Mouse (Mus musculus): ENCODE data around the gene Gabra1. TPM values are rescaled to one million over a fixed set of nuclear protein-coding genes. Genes with fewer than 3 reads are reported as not detected.
A peak's percentile ranks its signal among the peaks of the same experiment; 100 is the strongest.

Gene Gabra1
- 0.84 and 3.2 TPM in 2 replicates for polyA plus RNA-seq (2016; fragmentation: Nextera tagmentation; extraction: Ambion mirVana)

DNA sequence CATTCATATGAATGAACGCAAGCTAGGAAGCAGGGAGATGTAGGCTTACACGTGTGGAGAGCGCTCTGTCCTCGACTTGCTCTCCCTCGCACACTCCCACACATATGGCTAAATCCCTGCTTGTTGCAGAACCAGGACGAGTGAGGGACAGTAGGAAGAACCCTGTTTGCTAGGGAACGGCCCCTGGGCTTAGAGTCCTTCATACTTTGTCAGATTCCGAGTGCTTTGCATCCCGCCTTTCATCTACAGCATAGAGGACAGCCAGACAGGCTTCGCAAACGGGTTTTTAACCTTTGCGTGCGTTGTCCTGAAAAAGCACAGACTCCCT is at the start of gene Gabra1:
Gene Gabra1 (minus strand): TSS at position 106 of the 328 bp plus-strand sequence.
- 1% methylated on average over 13 of the region's 13 CpGs for WGBS
- H3K27ac ChIP-seq (replicated peaks): peak within 1 kb of the TSS; percentile 82
- peak; percentile 48 for DNase-seq (ENCODE audit: low spot score)

GRCm38 (mm10) chr11:42181973-42182824 is 531 bp downstream of the Gabra1 start:
- no peaks in the 10 kb centered on the region for H3K36me3 ChIP-seq
- H3K27me3 ChIP-seq (ENCODE audit: low read depth, poor library complexity, severe bottlenecking): peaks cover 45% of the 10 kb centered on the region
- WGBS: under 1% methylated on average over 35 of the region's 35 CpGs
- no peaks in the 10 kb centered on the region for H3K9me3 ChIP-seq (replicated peaks)
- DNase-seq (ENCODE audit: low spot score): peak; percentile 64
- peak overlapping the region; percentile 82 for H3K27ac ChIP-seq (replicated peaks)
- peaks cover 16% of the 10 kb centered on the region for H3K4me1 ChIP-seq
- H3K4me3 ChIP-seq: peak overlapping the region; percentile 67

More for the DNA sequence above, at the start of gene Gabra1:
- H3K36me3 ChIP-seq: no peaks in the 10 kb centered on the region
- H3K4me3 ChIP-seq: peak within 1 kb of the TSS; percentile 67
- no peaks in the 10 kb centered on the region for H3K9me3 ChIP-seq (replicated peaks)
- peaks cover 45% of the 10 kb centered on the region for H3K27me3 ChIP-seq (ENCODE audit: low read depth, poor library complexity, severe bottlenecking)
- peaks cover 16% of the 10 kb centered on the region for H3K4me1 ChIP-seq

- no peak overlapping the region for H3K27ac ChIP-seq (replicated peaks)
- H3K4me1 ChIP-seq: peaks cover 16% of the 10 kb centered on the region
- peak overlapping the region; percentile 67 for H3K4me3 ChIP-seq
- no peaks in the 10 kb centered on the region for H3K36me3 ChIP-seq
- peaks cover 45% of the 10 kb centered on the region for H3K27me3 ChIP-seq (ENCODE audit: low read depth, poor library complexity, severe bottlenecking)
- 23% methylated on average over 5 of the region's 5 CpGs for WGBS
- peak; percentile 38 for DNase-seq (ENCODE audit: low spot score)
- H3K9me3 ChIP-seq (replicated peaks): no peaks in the 10 kb centered on the region
Observed at GRCm38 (mm10) chr11:42181426-42181825, 1.3 kb downstream of the Gabra1 start.

- Histone ChIP-seq H3K36me3 (no peaks in the 10 kb centered on the region), H3K4me1 (peaks cover 16% of the 10 kb centered on the region), H3K27me3 (ENCODE audit: low read depth, poor library complexity, severe bottlenecking) (peaks cover 45% of the 10 kb centered on the region), H3K9me3 (replicated peaks) (no peaks in the 10 kb centered on the region), H3K27ac (replicated peaks) (no peak overlapping the region), H3K4me3 (no peak overlapping the region)
- 86% methylated on average over 5 of the region's 5 CpGs for WGBS
- DNase-seq (ENCODE audit: low spot score): no peak
Observed at GRCm38 (mm10) chr11:42179535-42179934, 3.2 kb downstream of the Gabra1 start.

DNA sequence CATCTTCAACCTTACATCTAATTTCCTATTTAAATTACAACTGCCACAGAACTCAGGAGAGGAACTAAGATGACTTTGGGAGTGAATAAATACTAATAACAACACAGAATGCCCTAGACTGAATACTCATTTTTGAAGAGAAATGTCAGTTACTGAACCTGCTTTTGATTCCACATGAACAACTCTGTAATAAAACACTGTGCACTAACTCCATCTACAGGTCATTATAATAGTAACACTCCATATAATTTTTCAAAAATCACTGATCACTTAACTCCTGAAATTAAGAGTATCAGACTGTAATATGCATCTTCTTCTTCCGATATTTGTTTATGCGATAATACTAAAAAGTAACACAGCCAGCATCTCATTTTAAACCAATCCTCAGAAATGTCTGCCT is 4.4 kb downstream of the Gabra1 start:
- Histone ChIP-seq H3K27me3 (ENCODE audit: low read depth, poor library complexity, severe bottlenecking) (peaks cover 37% of the 10 kb centered on the region), H3K4me3 (no peak overlapping the region), H3K9me3 (replicated peaks) (no peaks in the 10 kb centered on the region), H3K27ac (replicated peaks) (no peak overlapping the region), H3K36me3 (no peaks in the 10 kb centered on the region), H3K4me1 (peaks cover 15% of the 10 kb centered on the region)
- DNase-seq (ENCODE audit: low spot score): no peak
- WGBS: 87% methylated on average over 2 of the region's 2 CpGs

DNA sequence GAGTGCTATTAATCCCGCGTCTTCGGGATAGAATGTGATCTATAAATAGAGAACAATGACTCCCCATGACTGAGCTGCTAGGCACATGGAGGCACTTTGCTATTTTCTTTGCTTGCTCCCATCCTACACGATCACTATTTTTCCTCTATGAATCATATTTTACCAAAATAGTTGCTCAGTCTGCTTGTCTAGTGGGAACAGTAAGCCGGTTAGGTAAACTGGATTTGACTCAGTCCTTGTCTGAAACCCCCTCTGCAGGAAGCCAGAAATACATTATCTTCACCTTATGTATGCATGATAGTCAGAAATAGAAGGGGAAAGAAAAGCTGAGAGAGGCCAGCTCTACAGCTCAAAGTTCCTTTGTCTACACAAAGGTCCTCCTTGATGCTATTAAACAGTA is 31.3 kb downstream of the Gabra1 start:
- Histone ChIP-seq H3K27me3 (ENCODE audit: low read depth, poor library complexity, severe bottlenecking) (no peaks in the 10 kb centered on the region), H3K9me3 (replicated peaks) (no peaks in the 10 kb centered on the region), H3K4me1 (no peaks in the 10 kb centered on the region), H3K36me3 (no peaks in the 10 kb centered on the region), H3K4me3 (no peak overlapping the region), H3K27ac (replicated peaks) (no peak overlapping the region)
- no peak for DNase-seq (ENCODE audit: low spot score)
- 93% methylated on average over 5 of the region's 5 CpGs for WGBS

DNA sequence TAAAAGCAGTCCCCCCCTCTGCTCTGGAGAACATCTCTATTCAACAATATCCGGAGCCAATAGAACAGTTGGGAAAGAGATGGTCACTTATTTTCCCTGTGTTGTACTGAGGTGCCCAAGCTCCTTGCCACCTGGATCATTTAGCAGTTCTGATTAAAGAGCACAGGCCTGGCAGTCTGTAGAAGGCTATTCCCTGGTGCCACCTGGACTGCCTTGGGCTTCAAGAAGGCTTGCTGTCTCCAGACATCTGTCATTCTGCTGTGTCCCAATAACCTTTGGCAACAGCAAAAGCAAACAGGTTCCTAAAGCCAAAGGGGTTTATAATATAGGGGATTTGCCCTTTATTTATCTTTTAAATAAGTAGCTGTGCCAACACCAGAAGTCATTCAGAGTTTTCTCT is 65.8 kb downstream of the Gabra1 start:
- H3K9me3 ChIP-seq (replicated peaks): no peaks in the 10 kb centered on the region
- H3K4me1 ChIP-seq: no peaks in the 10 kb centered on the region
- no peaks in the 10 kb centered on the region for H3K36me3 ChIP-seq
- H3K4me3 ChIP-seq: no peak overlapping the region
- H3K27me3 ChIP-seq (ENCODE audit: low read depth, poor library complexity, severe bottlenecking): no peaks in the 10 kb centered on the region
- no peak for DNase-seq (ENCODE audit: low spot score)
- H3K27ac ChIP-seq (replicated peaks): no peak overlapping the region
- 96% methylated on average over 1 of the region's 1 CpGs for WGBS

GRCm38 (mm10) chr11:42110051-42110450 is 72.7 kb downstream of the Gabra1 start:
- Histone ChIP-seq H3K4me1 (no peaks in the 10 kb centered on the region), H3K36me3 (no peaks in the 10 kb centered on the region), H3K9me3 (replicated peaks) (no peaks in the 10 kb centered on the region), H3K4me3 (no peak overlapping the region), H3K27ac (replicated peaks) (no peak overlapping the region), H3K27me3 (ENCODE audit: low read depth, poor library complexity, severe bottlenecking) (no peaks in the 10 kb centered on the region)
- DNase-seq (ENCODE audit: low spot score): no peak
- WGBS: 63% methylated on average over 1 of the region's 1 CpGs

DNA sequence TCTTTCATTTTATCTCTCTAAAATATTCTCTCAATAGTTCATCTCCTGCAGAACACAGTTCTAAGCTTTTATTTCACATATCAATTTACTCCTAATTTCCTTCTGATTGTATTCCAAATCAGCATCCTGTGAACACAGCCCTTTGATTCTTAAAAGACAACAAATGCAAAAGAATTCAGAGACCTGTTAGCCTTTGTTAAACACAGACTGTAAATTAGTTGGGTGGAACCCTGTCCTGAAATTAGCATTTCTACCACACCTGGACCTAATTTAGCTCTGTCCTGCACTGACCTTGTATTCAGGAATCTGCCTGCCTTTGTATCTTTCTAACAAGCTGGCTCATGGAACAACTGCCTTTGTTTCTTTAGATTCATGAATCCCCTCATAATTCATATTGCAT is 73.1 kb downstream of the Gabra1 start:
- no peaks in the 10 kb centered on the region for H3K27me3 ChIP-seq (ENCODE audit: low read depth, poor library complexity, severe bottlenecking)
- no peak overlapping the region for H3K4me3 ChIP-seq
- no peaks in the 10 kb centered on the region for H3K4me1 ChIP-seq
- no peak for DNase-seq (ENCODE audit: low spot score)
- no peak overlapping the region for H3K27ac ChIP-seq (replicated peaks)
- H3K36me3 ChIP-seq: no peaks in the 10 kb centered on the region
- H3K9me3 ChIP-seq (replicated peaks): no peaks in the 10 kb centered on the region

DNA sequence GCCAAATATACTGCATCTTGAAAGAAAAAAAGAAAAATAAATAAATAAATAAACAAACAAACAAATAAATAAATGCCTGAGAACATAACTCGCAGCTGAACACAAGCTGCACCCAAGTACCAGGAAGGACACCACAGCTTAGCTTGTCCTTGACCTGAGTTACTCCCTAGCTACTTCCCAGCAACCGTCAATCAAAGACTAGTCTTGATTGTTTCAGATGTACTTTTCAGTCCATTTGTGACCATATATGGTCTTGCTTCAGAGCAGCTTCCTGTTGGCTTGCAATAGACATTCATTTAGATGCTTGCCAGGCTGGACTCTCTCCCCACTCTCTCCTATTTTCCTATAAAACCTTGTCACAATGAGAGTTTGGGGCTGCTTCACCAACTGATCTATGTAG is 87.2 kb downstream of the Gabra1 start:
- H3K9me3 ChIP-seq (replicated peaks): no peaks in the 10 kb centered on the region
- H3K27ac ChIP-seq (replicated peaks): no peak overlapping the region
- DNase-seq (ENCODE audit: low spot score): no peak
- H3K36me3 ChIP-seq: no peaks in the 10 kb centered on the region
- H3K4me3 ChIP-seq: no peak overlapping the region
- no peaks in the 10 kb centered on the region for H3K4me1 ChIP-seq
- 85% methylated on average over 2 of the region's 2 CpGs for WGBS
- no peaks in the 10 kb centered on the region for H3K27me3 ChIP-seq (ENCODE audit: low read depth, poor library complexity, severe bottlenecking)

Other genes with a start within 250 kb of the Gabra1 start
- gene Gabrg2, start 182.1 kb downstream of the Gabra1 start, polyA plus RNA-seq (2016; fragmentation: Nextera tagmentation; extraction: Ambion mirVana): 3.8 and 12.0 TPM in 2 replicates
- not detected in 2 replicates for gene Gabra6, start 138.1 kb upstream of the Gabra1 start, polyA plus RNA-seq (2016; fragmentation: Nextera tagmentation; extraction: Ambion mirVana)
- 4.1 and 9.2 TPM in 2 replicates for gene Gabrb2, start 236.8 kb upstream of the Gabra1 start, polyA plus RNA-seq (2016; fragmentation: Nextera tagmentation; extraction: Ambion mirVana)

All from midbrain, embryonic 10.5 days (tissue).